Mouse (Mus musculus): ENCODE results near the gene Eva1b.

- TF ChIP-seq EP300 (IDR thresholded peaks at IDR 0.05; ENCODE audit: low read depth) (no peak), CTCF (IDR thresholded peaks at IDR 0.05; ENCODE audit: low read depth) (peak; percentile 84)
These were observed 33.8 kb downstream of the Eva1b start for GRCm38 (mm10) chr4:126181170-126181957.
